Mouse (Mus musculus) kidney, postnatal 4 days (tissue): ENCODE results near the gene Olfr393.

Source experiments
- DNase-seq, 2 experiments: peaks; one replicate each; pipeline ENCODE4 v3.0.0; 2021; ENCODE audit warnings: mixed read lengths in 2 of 2

The Olfr393 gene

GRCm38 (mm10) chr11:73851354-73851753 is at the start of gene Olfr393:
Olfr393 (minus strand) TSS chr11:73851454.
- no peak for DNase-seq

GRCm38 (mm10) chr11:73890671-73891070 is 39.4 kb upstream of the Olfr393 start, which contains the start of gene Olfr394:
Olfr394 (minus strand) TSS chr11:73890771.
- DNase-seq: no peak

- DNase-seq: no peak
These were observed 34.3 kb downstream of the Olfr393 start, which contains the start of gene Olfr392 for GRCm38 (mm10) chr11:73816949-73817348. Olfr392 (minus strand) TSS chr11:73817049.

- no peak for DNase-seq
These were observed 48.3 kb downstream of the Olfr393 start, which contains the start of gene Olfr391-ps for GRCm38 (mm10) chr11:73802952-73803351. Olfr391-ps (minus strand) TSS chr11:73803052.
